Mouse (Mus musculus) adrenal gland, postnatal 25 days (tissue): ENCODE results near the gene Zfp709. TPM values are rescaled to one million over a fixed set of nuclear protein-coding genes. Genes with fewer than 3 reads are reported as not detected.
A peak's percentile ranks its signal among the peaks of the same experiment; 100 is the strongest.
"Not testable (repeated sequence)": the region's sequence is repeated elsewhere in the genome, so short reads cannot be mapped to it uniquely, and the experiment has no call there.

ENCODE experiments used
- DNase-seq: peaks from one replicate; pipeline ENCODE4 v3.0.0; 2021; ENCODE audit warnings: mixed read lengths
- long read RNA-seq: library from polyadenylated mRNA; stranded (forward); transcript quantifications from one replicate; pipeline ENCODE4 v2.0.0, GENCODE M21; 2021
- total RNA-seq: library from RNA; stranded (reverse); gene quantifications from 2 replicates; pipeline ENCODE4 v1.2.3, GENCODE M21; 2021

Zfp709 gene
- total RNA-seq: 8.3 and 9.0 TPM in 2 replicates
- long read RNA-seq: 0 reads

- peak; percentile 69 for DNase-seq
These were observed at the start of gene Zfp709 for GRCm38 (mm10) chr8:71881618-71882274. Gene Zfp709, plus strand, starts transcription at chr8:71882019.

- DNase-seq: not testable (repeated sequence)
These were observed 43.6 kb upstream of the Zfp709 start for GRCm38 (mm10) chr8:71838207-71838606.

- DNase-seq: not testable (repeated sequence)
These were observed 40.5 kb upstream of the Zfp709 start for GRCm38 (mm10) chr8:71841201-71841817.

GRCm38 (mm10) chr8:71842476-71842875, 39.3 kb upstream of the Zfp709 start:
- DNase-seq: not testable (repeated sequence)

- not testable (repeated sequence) for DNase-seq
These were observed 37.4 kb upstream of the Zfp709 start for GRCm38 (mm10) chr8:71844453-71844852.

- not testable (repeated sequence) for DNase-seq
These were observed 35.8 kb upstream of the Zfp709 start for GRCm38 (mm10) chr8:71845993-71846483.

GRCm38 (mm10) chr8:71846745-71847144, 35.1 kb upstream of the Zfp709 start:
- not testable (repeated sequence) for DNase-seq

GRCm38 (mm10) chr8:71851014-71851413, 30.8 kb upstream of the Zfp709 start:
- DNase-seq: not testable (repeated sequence)

GRCm38 (mm10) chr8:71853360-71853759, 28.5 kb upstream of the Zfp709 start:
- not testable (repeated sequence) for DNase-seq

GRCm38 (mm10) chr8:71856630-71857328, 25.0 kb upstream of the Zfp709 start:
- not testable (repeated sequence) for DNase-seq

- not testable (repeated sequence) for DNase-seq
These were observed 24.5 kb upstream of the Zfp709 start for GRCm38 (mm10) chr8:71857364-71857763.

GRCm38 (mm10) chr8:71861551-71861950, 20.3 kb upstream of the Zfp709 start:
- DNase-seq: not testable (repeated sequence)

- DNase-seq: not testable (repeated sequence)
These were observed 19.8 kb upstream of the Zfp709 start for GRCm38 (mm10) chr8:71862038-71862437.

GRCm38 (mm10) chr8:71900666-71901065, 18.8 kb downstream of the Zfp709 start:
- not testable (repeated sequence) for DNase-seq

- not testable (repeated sequence) for DNase-seq
These were observed 21.3 kb downstream of the Zfp709 start for GRCm38 (mm10) chr8:71903084-71903483.

- DNase-seq: no peak
These were observed 25.0 kb downstream of the Zfp709 start for GRCm38 (mm10) chr8:71906809-71907208.

- DNase-seq: no peak
These were observed 26.0 kb downstream of the Zfp709 start for GRCm38 (mm10) chr8:71907798-71908257.

- DNase-seq: peak; percentile 86
These were observed 26.8 kb downstream of the Zfp709 start, which contains the start of the genes Zfp882 and Zfp617 for GRCm38 (mm10) chr8:71908309-71909261. Gene Zfp882, plus strand, starts transcription at chr8:71908608. Gene Zfp617, plus strand, starts transcription at chr8:71908635.

- no peak for DNase-seq
These were observed 30.5 kb downstream of the Zfp709 start for GRCm38 (mm10) chr8:71912286-71912685.

- DNase-seq: peak; percentile 93
These were observed 41.0 kb downstream of the Zfp709 start for GRCm38 (mm10) chr8:71922567-71923401.
